Mouse (Mus musculus): ENCODE data around the gene Fam114a1.

Gene Fam114a1

GRCm38 (mm10) chr5:64969861-64970771 is at the start of gene Fam114a1:
TSS of gene Fam114a1 (plus strand) at chr5:64970071.
- in situ Hi-C loops (cut with MboI) = no loop called here

DNA sequence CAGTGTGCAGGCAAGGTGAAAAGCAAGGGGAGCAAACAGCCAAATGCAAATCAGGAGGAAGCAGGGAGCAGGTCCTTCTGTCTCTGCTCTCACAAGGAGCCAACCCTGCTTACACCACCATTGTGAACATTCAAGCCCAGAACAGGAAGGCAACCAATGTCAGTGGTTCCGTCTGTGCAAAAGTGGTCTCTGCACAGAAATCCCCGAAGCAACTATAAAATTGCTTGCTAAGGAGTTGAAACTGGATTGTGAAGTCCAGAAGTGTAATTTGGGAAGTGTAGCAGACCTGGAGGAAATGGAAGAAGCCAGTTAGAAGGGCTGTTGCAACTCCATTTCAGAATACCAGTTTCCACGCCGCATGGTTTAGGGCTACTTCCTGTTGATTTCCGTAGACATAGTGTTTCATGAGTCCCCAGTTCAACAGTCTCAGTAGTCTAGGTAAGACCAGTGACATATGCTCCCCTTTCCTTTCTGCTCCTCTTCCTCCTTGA is 46.9 kb upstream of the Fam114a1 start:
- in situ Hi-C loops (cut with MboI) = no loop called here

GRCm38 (mm10) chr5:64932215-64932614 is 37.7 kb upstream of the Fam114a1 start:
- in situ Hi-C loops (cut with MboI) = no loop called here

- in situ Hi-C loops (cut with MboI) = no loop called here
These were observed 37.1 kb upstream of the Fam114a1 start for GRCm38 (mm10) chr5:64932775-64933174.

- in situ Hi-C loops (cut with MboI) = no loop called here
These were observed 18.4 kb upstream of the Fam114a1 start for GRCm38 (mm10) chr5:64951486-64951885.

DNA sequence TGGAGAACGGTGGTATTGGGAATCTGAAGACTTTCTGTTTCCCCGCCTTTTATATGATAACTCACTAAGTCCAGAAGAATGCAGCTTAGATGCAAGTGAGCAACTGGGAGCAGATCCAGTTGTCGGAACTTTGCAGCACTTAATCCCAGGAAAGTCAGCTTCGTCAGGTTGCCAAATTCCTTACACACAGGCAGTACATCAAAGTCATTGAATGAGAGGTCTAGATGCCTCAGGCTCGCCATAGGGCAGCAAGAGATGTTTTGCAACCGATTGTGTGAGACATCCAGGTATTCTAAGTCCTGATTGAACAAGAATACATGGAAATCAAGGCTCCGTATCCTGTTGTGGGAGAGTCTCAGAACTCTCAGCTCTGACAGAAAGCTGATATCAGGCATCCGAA is 14.9 kb upstream of the Fam114a1 start:
- in situ Hi-C loops (cut with MboI) = no loop called here

GRCm38 (mm10) chr5:64958991-64959842 is 10.7 kb upstream of the Fam114a1 start:
- in situ Hi-C loops (cut with MboI) = no loop called here

DNA sequence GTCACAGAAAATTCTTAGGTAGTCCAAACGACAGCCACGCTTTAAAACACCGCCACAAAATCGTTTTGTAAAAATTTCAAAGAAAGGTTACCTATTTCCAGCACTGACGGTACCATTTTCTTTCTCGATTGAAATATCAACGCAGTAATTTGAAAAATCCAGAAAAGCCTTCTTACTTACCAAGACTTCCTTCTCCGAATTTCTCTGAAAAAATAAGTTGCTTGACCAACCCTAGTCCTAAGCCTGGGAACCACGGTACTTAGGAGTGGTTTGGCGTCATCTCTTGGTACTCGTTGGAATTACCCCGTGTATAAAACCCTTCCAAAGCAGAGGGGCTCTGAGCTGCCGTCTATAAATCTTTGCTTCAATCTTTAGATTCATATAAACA is 10.0 kb upstream of the Fam114a1 start, which contains the start of gene Tlr6:
Gene Tlr6 (minus strand): TSS at position 255 of the 388 bp plus-strand sequence.
- in situ Hi-C loops (cut with MboI) = no loop called here

DNA sequence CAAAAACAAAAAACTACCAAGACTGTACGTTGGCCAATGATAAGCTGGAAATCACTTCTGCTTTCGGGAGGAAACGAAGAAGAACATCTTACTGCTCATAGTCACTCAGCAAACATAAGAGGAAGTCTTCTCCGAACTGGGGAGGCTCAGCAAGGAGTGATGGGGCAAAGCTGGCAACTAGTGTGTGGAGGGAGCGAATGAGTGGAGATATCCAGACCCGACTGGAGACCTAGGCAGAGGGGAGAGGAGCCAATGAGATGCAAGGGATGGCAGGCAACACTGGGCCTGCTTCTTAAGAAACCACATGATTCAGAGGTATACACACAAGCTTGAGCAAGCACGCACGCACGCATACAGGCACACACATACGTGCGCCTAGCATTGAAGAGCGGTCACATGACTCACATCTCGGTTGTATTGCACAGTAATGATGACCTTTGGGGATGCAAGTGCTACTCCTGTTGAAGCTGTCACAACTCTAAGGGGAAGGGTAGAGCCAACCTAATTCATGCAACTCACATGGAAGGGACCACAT is 8.9 kb upstream of the Fam114a1 start:
- in situ Hi-C loops (cut with MboI) = no loop called here

GRCm38 (mm10) chr5:64963271-64963670 is 6.6 kb upstream of the Fam114a1 start:
- in situ Hi-C loops (cut with MboI) = no loop called here

DNA sequence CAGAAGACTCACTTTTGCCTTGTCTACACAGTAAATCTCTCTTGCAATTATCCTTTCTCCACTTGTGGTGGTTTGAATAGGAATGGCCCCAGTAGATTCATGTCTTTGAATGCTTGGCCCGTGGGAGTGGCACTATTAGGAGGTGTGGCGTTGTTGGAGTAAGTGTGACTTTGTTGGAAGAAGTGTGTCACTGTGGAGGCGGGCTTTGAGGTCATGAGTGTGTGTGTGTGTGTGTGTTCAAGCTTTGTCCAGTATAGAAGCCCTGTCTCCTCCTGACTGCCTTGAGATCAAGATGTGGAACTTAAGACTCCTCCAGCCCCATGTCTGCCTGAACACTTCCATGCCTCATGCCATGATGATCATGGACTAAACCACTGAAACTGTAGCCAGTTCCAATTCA is 6.1 kb upstream of the Fam114a1 start:
- in situ Hi-C loops (cut with MboI) = no loop called here

DNA sequence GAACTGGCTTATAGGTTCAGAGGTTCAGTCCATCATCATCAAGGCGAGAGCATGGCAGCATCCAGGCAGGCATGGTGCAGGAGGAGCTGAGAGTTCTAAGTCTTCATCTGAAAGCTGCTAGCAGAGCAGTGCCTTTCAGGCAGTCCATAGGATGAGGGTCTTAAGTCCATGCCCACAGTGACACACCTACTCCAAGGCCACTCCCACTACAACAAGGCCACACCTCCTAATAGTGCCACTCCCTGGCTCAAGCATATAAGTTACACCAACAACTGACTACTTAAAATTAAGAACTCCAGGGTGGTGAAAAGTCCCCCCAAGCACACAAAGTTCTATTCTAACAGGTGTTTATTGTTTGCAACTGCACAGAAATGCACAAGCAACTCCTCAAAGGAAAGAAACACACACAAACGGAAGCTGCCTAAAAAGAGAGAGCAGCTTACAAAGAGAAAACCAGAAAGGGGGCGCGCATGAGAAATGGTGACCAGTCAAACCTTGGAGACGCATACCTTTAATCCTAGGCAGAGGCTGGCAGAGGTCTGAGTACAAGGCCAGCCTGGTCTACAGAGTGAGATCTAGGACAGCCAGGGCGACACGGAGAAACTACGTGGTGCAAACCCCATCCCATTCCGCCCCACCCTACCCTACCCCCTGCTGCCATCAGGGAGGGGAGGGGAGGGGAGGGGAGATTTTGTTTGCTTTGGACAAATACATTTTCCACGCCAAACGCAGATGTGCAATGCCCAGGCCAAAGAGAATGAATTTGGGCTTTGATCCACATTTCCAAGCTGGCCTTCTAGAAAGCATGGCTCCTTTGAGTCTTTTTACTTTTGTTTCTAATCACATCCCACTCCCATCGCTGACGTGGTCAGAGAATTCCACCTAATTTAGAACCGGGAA is 660 bp upstream of the Fam114a1 start:
- in situ Hi-C loops (cut with MboI) = no loop called here

DNA sequence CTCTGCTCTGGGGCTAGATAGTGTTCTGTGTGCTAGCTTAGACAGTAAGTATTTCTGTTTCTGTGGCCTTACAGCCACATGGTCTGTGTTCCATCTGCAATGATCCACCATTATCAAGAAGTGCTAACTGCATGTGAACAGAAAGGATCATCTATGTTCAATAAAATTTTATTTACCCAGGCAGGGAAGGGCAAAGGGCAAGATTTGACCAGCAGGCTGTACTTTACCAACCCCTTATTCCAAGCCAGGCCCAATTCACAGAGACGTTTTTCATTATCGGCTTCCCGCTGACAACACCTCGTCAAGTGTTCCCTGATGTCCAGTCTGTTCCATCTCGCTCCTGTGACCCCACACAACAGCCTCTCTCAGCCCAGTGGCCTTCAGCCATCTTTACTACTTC is 5.2 kb downstream of the Fam114a1 start:
- in situ Hi-C loops (cut with MboI) = no loop called here

- in situ Hi-C loops (cut with MboI) = no loop called here
These were observed 7.3 kb downstream of the Fam114a1 start for GRCm38 (mm10) chr5:64977128-64977527.

DNA sequence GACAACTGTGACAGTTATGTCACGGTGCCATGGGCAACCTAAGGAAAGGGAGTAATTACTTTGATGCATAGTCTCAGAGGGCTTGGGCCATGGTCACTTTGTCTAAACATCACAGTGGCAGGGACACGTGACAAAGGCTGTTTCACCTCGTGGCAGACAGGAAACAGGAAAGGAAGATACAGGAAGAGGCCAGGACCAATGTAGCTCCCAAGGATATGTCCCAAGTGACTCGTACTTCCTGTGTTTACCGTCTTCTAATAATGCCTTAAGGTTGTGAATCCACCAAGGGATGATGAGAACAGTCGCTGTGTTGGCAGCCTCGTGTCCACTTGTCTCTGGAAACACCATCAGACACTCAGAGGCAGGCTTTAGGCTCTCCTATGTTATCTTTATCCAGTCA is 16.1 kb downstream of the Fam114a1 start:
- in situ Hi-C loops (cut with MboI) = no loop called here

DNA sequence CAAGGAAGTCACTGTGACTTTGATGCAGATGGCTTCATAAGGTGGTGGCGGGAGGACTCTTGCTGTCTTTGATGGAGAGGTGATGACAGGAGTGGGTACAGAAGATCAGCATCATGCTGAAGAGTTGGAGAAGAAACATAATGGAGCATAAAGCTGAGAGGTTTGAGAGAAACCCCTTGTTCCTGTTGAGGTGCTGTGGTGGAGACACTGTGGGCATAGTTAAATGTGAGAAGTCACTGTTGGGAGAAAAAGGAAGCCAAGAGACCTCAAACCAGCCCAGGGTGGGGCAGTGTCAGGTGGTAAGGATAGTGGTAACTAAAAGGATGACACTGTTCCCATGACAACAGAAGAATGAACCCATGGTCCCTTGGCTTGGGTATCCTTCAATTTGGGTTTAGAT is 20.1 kb downstream of the Fam114a1 start:
- in situ Hi-C loops (cut with MboI) = no loop called here

GRCm38 (mm10) chr5:64992540-64992939 is 22.7 kb downstream of the Fam114a1 start:
- in situ Hi-C loops (cut with MboI) = no loop called here

DNA sequence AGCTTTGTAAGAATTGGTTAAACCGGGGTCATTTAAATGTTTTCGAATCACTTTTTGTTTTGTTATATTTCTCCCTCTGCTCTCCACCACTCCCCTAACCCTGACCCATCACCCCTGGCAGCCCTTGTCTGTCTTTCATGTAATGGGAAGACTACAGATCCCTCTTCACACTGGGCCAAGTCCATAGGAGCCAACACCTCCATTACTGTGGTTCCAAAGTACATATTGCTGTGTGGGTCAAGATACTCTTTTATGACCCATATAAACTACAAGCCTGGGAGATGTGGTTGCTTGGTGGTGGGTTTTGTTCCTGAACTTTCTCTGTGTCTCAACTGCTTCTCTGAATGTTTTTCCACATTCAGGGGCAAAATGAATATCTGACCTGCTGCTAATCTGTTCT is 25.5 kb downstream of the Fam114a1 start:
- in situ Hi-C loops (cut with MboI) = no loop called here

DNA sequence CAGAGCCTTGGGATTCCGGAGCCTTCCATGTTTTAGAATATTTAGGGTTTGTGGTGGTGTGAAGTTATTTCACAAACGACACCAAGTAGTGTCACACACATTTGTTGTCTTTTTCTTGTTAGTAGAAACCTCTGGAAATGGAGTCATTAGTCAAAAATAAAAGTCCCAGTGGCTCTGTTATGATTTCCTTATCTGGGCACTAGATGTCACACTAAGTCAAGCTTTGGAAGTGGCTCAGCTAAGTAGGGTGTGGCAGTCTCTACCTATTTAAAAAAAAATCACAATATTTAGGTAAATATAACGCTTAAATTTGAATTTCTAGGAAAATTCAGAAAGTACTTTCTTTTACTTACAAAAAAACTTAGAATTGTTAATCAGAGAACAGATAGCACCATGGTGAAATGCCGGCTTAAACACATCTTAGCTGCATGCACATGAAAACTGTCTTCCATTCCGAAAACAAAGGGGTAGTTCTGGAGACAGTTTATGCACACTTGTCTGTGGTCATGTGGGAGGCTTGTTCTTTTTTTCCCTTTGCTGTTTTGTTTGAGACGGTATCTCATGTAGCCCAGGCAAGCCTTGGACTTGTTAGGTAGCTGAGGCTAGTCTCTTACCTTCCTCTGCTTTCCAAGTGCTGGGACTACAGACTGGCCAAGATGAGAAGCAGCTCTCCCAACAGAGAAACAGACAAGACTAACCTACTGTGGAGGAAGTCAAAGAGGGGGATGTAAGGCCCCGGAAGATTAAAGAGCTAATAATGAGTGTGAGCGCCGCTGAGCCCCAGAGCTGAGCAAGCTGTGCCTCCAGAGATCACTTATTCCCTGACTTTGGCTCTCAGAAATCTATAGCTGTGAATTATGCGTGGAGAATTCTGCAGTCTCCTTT is 33.3 kb downstream of the Fam114a1 start:
- in situ Hi-C loops (cut with MboI) = no loop called here

- in situ Hi-C loops (cut with MboI) = no loop called here
These were observed 34.2 kb downstream of the Fam114a1 start for GRCm38 (mm10) chr5:65003946-65004535.
